Mouse (Mus musculus) Patski (cell line): ENCODE results near the gene Defb45. TPM values are rescaled to one million over a fixed set of nuclear protein-coding genes. Genes with fewer than 3 reads are reported as not detected.
A peak's percentile ranks its signal among the peaks of the same experiment; 100 is the strongest.

Source experiments
- ATAC-seq: fragments of 100-300 bp; one replicate; pipeline ENCODE4 v1.8.0; 2021
- CTCF ChIA-PET: fragments of 350-600 bp; sonication (Branson Sonifier 250); formaldehyde crosslinking; loops from one replicate; lab custom pipeline; 2022; ENCODE audit warnings: inconsistent platforms; lab: Charles Lee
- POLR2A ChIA-PET: fragments of 350-600 bp; sonication (Branson Sonifier 250); formaldehyde crosslinking; loops from one replicate; lab custom pipeline; 2022; ENCODE audit warnings: antibody characterized with exemption, inconsistent platforms; lab: Charles Lee
- DNase-seq: peaks from one replicate; pipeline ENCODE4 v3.0.0-alpha.2; 2011; ENCODE audit warnings: low read depth, low spot score
- H3K27me3 ChIP-seq: fragments of 371-371 bp; one replicate; pipeline ENCODE4 v1.5.1; 2021
- CTCF ChIP-seq: fragments of 100-300 bp; IDR thresholded peaks from one replicate; pipeline ENCODE4 v1.5.1; 2021
- in situ Hi-C: fragments of 300-500 bp; cut with MboI; formaldehyde crosslinking; loops from 3 replicates; pipeline ENCODE4 v1.11.1; 2018; ENCODE audit warnings: low pct_unique_long_range_greater_than_20kb, mixed read lengths
- polyA plus RNA-seq: library from polyadenylated mRNA; unstranded; gene quantifications from one replicate; pipeline ENCODE4 v1.2.3, GENCODE M21; 2021

Defb45 gene
- polyA plus RNA-seq: not detected

DNA sequence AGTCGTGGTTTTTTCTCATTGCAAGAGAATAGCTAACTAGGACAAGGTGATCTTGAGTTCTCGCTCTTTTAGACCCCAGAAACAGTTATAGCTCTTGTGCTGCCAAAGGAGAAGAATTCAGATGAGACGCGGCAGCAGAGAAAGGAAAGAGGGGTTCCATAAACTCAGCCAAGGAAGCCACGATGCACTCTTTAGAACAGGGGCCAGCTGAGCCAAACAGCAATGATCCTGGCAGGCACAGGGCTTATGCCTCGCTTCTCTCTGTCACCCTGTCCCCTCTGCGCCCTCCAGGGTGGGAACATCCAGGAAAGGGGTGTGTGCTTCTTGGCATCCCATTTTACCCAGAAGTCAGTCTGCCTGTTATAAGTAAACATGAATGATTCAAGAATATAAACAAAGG lies at the start of gene Defb45:
Gene Defb45, minus strand, starts transcription at position 101 of the 400 bp plus-strand sequence.
- ATAC-seq: no peak
- in situ Hi-C loops: no loop called here
- DNase-seq: no peak
- CTCF ChIA-PET: interaction anchor here (0.9 kb wide), 1 partner anchor 42 kb away, joined by 3 read pairs; no protein-coding TSS in a partner anchor
- H3K27me3 ChIP-seq: no peaks in the 10 kb centered on the region
- POLR2A ChIA-PET: no interaction called here
- TF ChIP-seq CTCF: no peak

GRCm38 (mm10) chr2:152639406-152640113 lies 40.4 kb upstream of the Defb45 start:
- no peaks in the 10 kb centered on the region for H3K27me3 ChIP-seq
- ChIA-PET POLR2A (no interaction called here), CTCF (no interaction called here)
- DNase-seq (no peak), ATAC-seq (no peak)
- in situ Hi-C loops: no loop called here
- no peak for TF ChIP-seq CTCF

DNA sequence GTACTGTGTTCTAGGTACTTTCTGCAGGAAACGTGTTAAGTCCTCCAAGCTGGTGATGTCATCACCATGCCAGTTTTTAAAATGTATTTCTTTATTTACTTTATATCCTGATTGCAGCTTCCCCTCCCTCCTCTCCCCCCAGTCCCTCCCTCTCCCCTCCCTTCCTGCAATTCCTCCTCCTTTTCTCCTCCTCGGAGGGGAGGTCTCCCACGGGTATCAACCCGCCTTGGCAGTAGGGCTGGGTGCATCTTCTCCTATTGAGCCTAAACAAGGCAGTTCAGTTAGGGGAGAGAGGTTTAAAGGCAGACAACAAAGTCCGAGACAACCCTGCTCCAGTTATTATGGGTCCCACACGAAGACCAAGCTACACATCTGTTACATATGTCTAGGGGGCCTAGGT lies 39.7 kb upstream of the Defb45 start:
- in situ Hi-C loops: no loop called here
- POLR2A ChIA-PET: no interaction called here
- DNase-seq (no peak), ATAC-seq (no peak)
- no peaks in the 10 kb centered on the region for H3K27me3 ChIP-seq
- CTCF ChIA-PET: no interaction called here
- TF ChIP-seq CTCF: no peak

- TF ChIP-seq CTCF: no peak
- POLR2A ChIA-PET: no interaction called here
- ATAC-seq: no peak
- in situ Hi-C loops: no loop called here
- CTCF ChIA-PET: no interaction called here
- H3K27me3 ChIP-seq: no peaks in the 10 kb centered on the region
- DNase-seq: no peak
Measured at GRCm38 (mm10) chr2:152637381-152637780, 38.2 kb upstream of the Defb45 start.

DNA sequence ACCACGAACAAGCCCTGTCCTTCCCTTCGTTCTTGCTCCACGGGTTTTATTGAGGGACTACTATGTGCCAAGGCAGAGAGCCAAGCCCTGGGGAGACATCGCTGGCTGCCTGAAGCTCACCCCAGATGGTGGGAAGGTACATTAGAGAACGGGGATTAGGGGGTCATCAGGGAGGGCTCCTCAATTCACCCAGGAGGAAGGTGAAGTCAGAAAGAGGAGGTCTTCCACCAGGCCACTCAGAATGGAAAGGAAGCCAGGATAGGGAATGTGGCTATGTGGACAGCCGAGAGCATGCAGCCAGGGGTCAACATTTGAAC lies 37.8 kb upstream of the Defb45 start:
- CTCF ChIA-PET: no interaction called here
- POLR2A ChIA-PET: no interaction called here
- H3K27me3 ChIP-seq: no peaks in the 10 kb centered on the region
- in situ Hi-C loops: no loop called here
- DNase-seq (no peak), ATAC-seq (no peak)
- no peak for TF ChIP-seq CTCF

GRCm38 (mm10) chr2:152636246-152637005 lies 37.2 kb upstream of the Defb45 start:
- no peak for DNase-seq
- no peak for ATAC-seq
- no peak for TF ChIP-seq CTCF
- no peaks in the 10 kb centered on the region for H3K27me3 ChIP-seq
- ChIA-PET POLR2A (no interaction called here), CTCF (interaction anchor here (1.3 kb wide), 1 partner anchor 21 kb away, joined by 3 read pairs; no protein-coding TSS in a partner anchor)
- in situ Hi-C loops: no loop called here

GRCm38 (mm10) chr2:152634311-152634710 lies 35.1 kb upstream of the Defb45 start:
- no peak for TF ChIP-seq CTCF
- DNase-seq: no peak
- in situ Hi-C loops: no loop called here
- H3K27me3 ChIP-seq: no peaks in the 10 kb centered on the region
- CTCF ChIA-PET: interaction anchor here (1.0 to 2.1 kb wide), 2 partner anchors 8 to 11 kb away, joined by 3 to 4 read pairs; partner anchors contain the start of gene Defb25
- POLR2A ChIA-PET: no interaction called here
- ATAC-seq: no peak

- DNase-seq: no peak
- ChIA-PET CTCF (interaction anchor here (1.0 to 2.1 kb wide), 2 partner anchors 9 to 10 kb away, joined by 3 to 4 read pairs; partner anchors contain the start of gene Defb25), POLR2A (no interaction called here)
- no peak for ATAC-seq
- in situ Hi-C loops: no loop called here
- no peak for TF ChIP-seq CTCF
- no peaks in the 10 kb centered on the region for H3K27me3 ChIP-seq
Measured at GRCm38 (mm10) chr2:152633334-152633733, 34.1 kb upstream of the Defb45 start.

- DNase-seq (no peak), ATAC-seq (peak; percentile 58)
- in situ Hi-C loops: no loop called here
- TF ChIP-seq CTCF: no peak
- no peaks in the 10 kb centered on the region for H3K27me3 ChIP-seq
- ChIA-PET POLR2A (no interaction called here), CTCF (interaction anchor here (1.0 to 2.0 kb wide), 3 partner anchors 11 to 39 kb away, joined by 3 to 8 read pairs (median 4); partner anchors contain the start of gene H13)
Measured at GRCm38 (mm10) chr2:152629904-152630303, 30.7 kb upstream of the Defb45 start.

GRCm38 (mm10) chr2:152629239-152629638 lies 30.0 kb upstream of the Defb45 start:
- TF ChIP-seq CTCF: no peak
- in situ Hi-C loops: no loop called here
- no peak for ATAC-seq
- ChIA-PET CTCF (interaction anchor here (1.0 to 2.0 kb wide), 2 partner anchors 10 to 14 kb away, joined by 3 to 8 read pairs; no protein-coding TSS in a partner anchor), POLR2A (no interaction called here)
- no peaks in the 10 kb centered on the region for H3K27me3 ChIP-seq
- DNase-seq: no peak

- ChIA-PET CTCF (no interaction called here), POLR2A (no interaction called here)
- ATAC-seq: no peak
- TF ChIP-seq CTCF: no peak
- in situ Hi-C loops: no loop called here
- no peak for DNase-seq
- no peaks in the 10 kb centered on the region for H3K27me3 ChIP-seq
Measured at GRCm38 (mm10) chr2:152628066-152628465, 28.9 kb upstream of the Defb45 start.
